Mouse (Mus musculus): Measurements from ENCODE around the gene Sema4f. TPM values are rescaled to one million over a fixed set of nuclear protein-coding genes. Genes with fewer than 3 reads are reported as not detected.

Gene Sema4f
- polyA plus RNA-seq, 1 experiment from 2014 or later, result 0.87 TPM

GRCm38 (mm10) chr6:82868476-82868875 is 71.1 kb downstream of the Sema4f start:
- no peaks in the 10 kb centered on the region for H3K27me3 ChIP-seq (ENCODE audit: control insufficient read depth, insufficient read depth, low read length)
- no peak overlapping the region for H3K27ac ChIP-seq (ENCODE audit: low read depth, low read length)
- no peak overlapping the region for H3K4me3 ChIP-seq (ENCODE audit: low read length)
- 78% methylated on average over 5 of the region's 5 CpGs for WGBS
- ATAC-seq (ENCODE audit: low FRiP score, low TSS enrichment), result no peak
- H3K4me2 ChIP-seq (replicated peaks; ENCODE audit: low read depth, low read length), result no peak overlapping the region
- H3K4me1 ChIP-seq (ENCODE audit: control insufficient read depth, insufficient read depth, low read length), result no peaks in the 10 kb centered on the region
- no peaks in the 10 kb centered on the region for H3K9me3 ChIP-seq (ENCODE audit: control insufficient read depth, low read length)
- no peak overlapping the region for H3K9ac ChIP-seq (ENCODE audit: low read depth, low read length)
- no peaks in the 10 kb centered on the region for H3K36me3 ChIP-seq (ENCODE audit: control insufficient read depth, insufficient read depth, low read length)

GRCm38 (mm10) chr6:82863380-82863874 is 76.1 kb downstream of the Sema4f start:
- no peaks in the 10 kb centered on the region for H3K9me3 ChIP-seq (ENCODE audit: control insufficient read depth, low read length)
- peaks cover 3% of the 10 kb centered on the region; the same call in 1 of the 2 replicates for H3K4me1 ChIP-seq (ENCODE audit: control insufficient read depth, insufficient read depth, low read length)
- no peak overlapping the region for H3K27ac ChIP-seq (ENCODE audit: low read depth, low read length)
- no peak overlapping the region for H3K9ac ChIP-seq (ENCODE audit: low read depth, low read length)
- H3K27me3 ChIP-seq (ENCODE audit: control insufficient read depth, insufficient read depth, low read length), result no peaks in the 10 kb centered on the region
- ATAC-seq (ENCODE audit: low FRiP score, low TSS enrichment), result no peak
- H3K36me3 ChIP-seq (ENCODE audit: control insufficient read depth, insufficient read depth, low read length), result no peaks in the 10 kb centered on the region
- 76% methylated on average over 8 of the region's 8 CpGs for WGBS
- H3K4me3 ChIP-seq (ENCODE audit: low read length), result no peak overlapping the region
- no peak overlapping the region for H3K4me2 ChIP-seq (replicated peaks; ENCODE audit: low read depth, low read length)

DNA sequence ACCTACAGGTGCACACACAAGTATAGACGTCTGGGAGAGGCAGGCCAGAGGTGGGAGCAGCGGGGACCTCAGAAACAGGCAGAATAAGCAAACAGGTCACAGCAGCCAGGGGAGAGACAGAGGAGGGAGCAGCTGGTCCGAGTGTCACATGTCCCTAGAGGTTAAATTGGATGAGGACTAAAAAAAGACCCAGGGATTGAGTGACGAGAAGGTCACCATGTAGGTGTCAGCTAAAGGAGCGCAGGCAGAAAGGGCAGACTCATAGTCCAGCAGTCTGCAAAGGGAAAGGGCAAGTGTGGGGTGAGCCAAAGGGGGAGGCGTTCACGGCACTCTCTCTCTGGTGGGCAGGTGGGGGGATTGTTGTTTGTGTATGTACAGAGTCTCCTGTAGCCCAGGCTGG is 77.1 kb downstream of the Sema4f start:
- no peaks in the 10 kb centered on the region for H3K36me3 ChIP-seq (ENCODE audit: control insufficient read depth, insufficient read depth, low read length)
- no peak overlapping the region for H3K27ac ChIP-seq (ENCODE audit: low read depth, low read length)
- no peaks in the 10 kb centered on the region for H3K9me3 ChIP-seq (ENCODE audit: control insufficient read depth, low read length)
- peaks cover 3% of the 10 kb centered on the region; the same call in 1 of the 2 replicates for H3K4me1 ChIP-seq (ENCODE audit: control insufficient read depth, insufficient read depth, low read length)
- no peak overlapping the region for H3K9ac ChIP-seq (ENCODE audit: low read depth, low read length)
- no peaks in the 10 kb centered on the region for H3K27me3 ChIP-seq (ENCODE audit: control insufficient read depth, insufficient read depth, low read length)
- no peak overlapping the region for H3K4me3 ChIP-seq (ENCODE audit: low read length)
- H3K4me2 ChIP-seq (replicated peaks; ENCODE audit: low read depth, low read length), result no peak overlapping the region
- ATAC-seq (ENCODE audit: low FRiP score, low TSS enrichment), result peak; percentile 70
- whole genome bisulfite sequencing, result 19% methylated on average over 7 of the region's 7 CpGs

GRCm38 (mm10) chr6:82862042-82862441 is 77.5 kb downstream of the Sema4f start:
- H3K27ac ChIP-seq (ENCODE audit: low read depth, low read length), result no peak overlapping the region
- 40% methylated on average over 3 of the region's 3 CpGs for WGBS
- H3K36me3 ChIP-seq (ENCODE audit: control insufficient read depth, insufficient read depth, low read length), result no peaks in the 10 kb centered on the region
- ATAC-seq (ENCODE audit: low FRiP score, low TSS enrichment), result peak; percentile 72; the same call in 1 of the 2 replicates
- H3K4me2 ChIP-seq (replicated peaks; ENCODE audit: low read depth, low read length), result no peak overlapping the region
- H3K27me3 ChIP-seq (ENCODE audit: control insufficient read depth, insufficient read depth, low read length), result no peaks in the 10 kb centered on the region
- H3K9ac ChIP-seq (ENCODE audit: low read depth, low read length), result no peak overlapping the region
- peaks cover 3% of the 10 kb centered on the region; the same call in 1 of the 2 replicates for H3K4me1 ChIP-seq (ENCODE audit: control insufficient read depth, insufficient read depth, low read length)
- no peaks in the 10 kb centered on the region for H3K9me3 ChIP-seq (ENCODE audit: control insufficient read depth, low read length)
- no peak overlapping the region for H3K4me3 ChIP-seq (ENCODE audit: low read length)

Other genes starting within 250 kb of the Sema4f start
- 120 and 136 TPM in 2 replicates for gene Pole4, start 234.4 kb downstream of the Sema4f start, polyA plus RNA-seq (2014; fragmentation: Nextera tagmentation; extraction: Ambion mirVana)
- 28.0 TPM in 2 replicates for gene Hk2, start 165.3 kb downstream of the Sema4f start, polyA plus RNA-seq (2014; fragmentation: Nextera tagmentation; extraction: Ambion mirVana)
- gene M1ap, start 7.1 kb upstream of the Sema4f start, polyA plus RNA-seq (2014; fragmentation: Nextera tagmentation; extraction: Ambion mirVana), result 0.28 and 0.77 TPM in 2 replicates
- gene Dok1, start 93.7 kb upstream of the Sema4f start, polyA plus RNA-seq (2014; fragmentation: Nextera tagmentation; extraction: Ambion mirVana), result 8.8 and 11.8 TPM in 2 replicates
- gene Loxl3, start 94.4 kb upstream of the Sema4f start, polyA plus RNA-seq (2014; fragmentation: Nextera tagmentation; extraction: Ambion mirVana), result 12.0 and 14.3 TPM in 2 replicates
- gene Aup1, start 114.8 kb upstream of the Sema4f start, polyA plus RNA-seq (2014; fragmentation: Nextera tagmentation; extraction: Ambion mirVana), result 144 and 156 TPM in 2 replicates
- gene Htra2, start 115.5 kb upstream of the Sema4f start, polyA plus RNA-seq (2014; fragmentation: Nextera tagmentation; extraction: Ambion mirVana), result 51.1 and 64.9 TPM in 2 replicates
- 1.9 and 2.6 TPM in 2 replicates for gene Dqx1, start 118.1 kb upstream of the Sema4f start, polyA plus RNA-seq (2014; fragmentation: Nextera tagmentation; extraction: Ambion mirVana)
- not detected in 2 replicates for gene Tlx2, start 130.5 kb upstream of the Sema4f start, polyA plus RNA-seq (2014; fragmentation: Nextera tagmentation; extraction: Ambion mirVana)
- 36.7 and 51.2 TPM in 2 replicates for gene Pcgf1, start 138.1 kb upstream of the Sema4f start, polyA plus RNA-seq (2014; fragmentation: Nextera tagmentation; extraction: Ambion mirVana)
- gene Lbx2, start 146.6 kb upstream of the Sema4f start, polyA plus RNA-seq (2014; fragmentation: Nextera tagmentation; extraction: Ambion mirVana), result 8.3 and 8.8 TPM in 2 replicates
- 1.6 and 2.4 TPM in 2 replicates for gene Ccdc142, start 161.8 kb upstream of the Sema4f start, polyA plus RNA-seq (2014; fragmentation: Nextera tagmentation; extraction: Ambion mirVana)
- 2.4 and 3.5 TPM in 2 replicates for gene Gm42688, start 161.8 kb upstream of the Sema4f start, polyA plus RNA-seq (2014; fragmentation: Nextera tagmentation; extraction: Ambion mirVana)
- 139 and 169 TPM in 2 replicates for gene Mrpl53, start 169.3 kb upstream of the Sema4f start, polyA plus RNA-seq (2014; fragmentation: Nextera tagmentation; extraction: Ambion mirVana)
- gene Mogs, start 175.7 kb upstream of the Sema4f start, polyA plus RNA-seq (2014; fragmentation: Nextera tagmentation; extraction: Ambion mirVana), result 37.8 and 57.4 TPM in 2 replicates
- 123 and 125 TPM in 2 replicates for gene Wbp1, start 181.8 kb upstream of the Sema4f start, polyA plus RNA-seq (2014; fragmentation: Nextera tagmentation; extraction: Ambion mirVana)
- 18.8 and 20.0 TPM in 2 replicates for gene Ino80b, start 185.7 kb upstream of the Sema4f start, polyA plus RNA-seq (2014; fragmentation: Nextera tagmentation; extraction: Ambion mirVana)
- gene Rtkn, start 195.7 kb upstream of the Sema4f start, polyA plus RNA-seq (2014; fragmentation: Nextera tagmentation; extraction: Ambion mirVana), result 14.9 and 18.0 TPM in 2 replicates
- gene Wdr54, start 216.6 kb upstream of the Sema4f start, polyA plus RNA-seq (2014; fragmentation: Nextera tagmentation; extraction: Ambion mirVana), result 6.2 and 8.6 TPM in 2 replicates
- 0.94 and 0.96 TPM in 2 replicates for gene 1700003E16Rik, start 216.6 kb upstream of the Sema4f start, polyA plus RNA-seq (2014; fragmentation: Nextera tagmentation; extraction: Ambion mirVana)
- 58.6 and 75.0 TPM in 2 replicates for gene Dctn1, start 226.2 kb upstream of the Sema4f start, polyA plus RNA-seq (2014; fragmentation: Nextera tagmentation; extraction: Ambion mirVana)

All from kidney, embryonic 14.5 days (tissue).